Mouse (Mus musculus) adrenal gland, postnatal 0 days (tissue): ENCODE results near the gene Pcdh9. TPM values are rescaled to one million over a fixed set of nuclear protein-coding genes. Genes with fewer than 3 reads are reported as not detected.

Source experiments
- polyA plus RNA-seq: library from polyadenylated mRNA; unstranded; fragments of >200 nt; fragmentation: Nextera tagmentation; extraction: Ambion mirVana; gene quantifications from 2 replicates; pipeline ENCODE4 v1.2.1, GENCODE M21; 2015

Gene Pcdh9
- 12.3 and 16.7 TPM in 2 replicates for polyA plus RNA-seq

GRCm38 (mm10) chr14:93890519-93891370 is at the start of gene Pcdh9:
TSS of gene Pcdh9 (minus strand) at chr14:93890679.

